Mouse (Mus musculus) kidney, postnatal 0 days (tissue): ENCODE measurements around the gene Hoxc10. TPM values are rescaled to one million over a fixed set of nuclear protein-coding genes. Genes with fewer than 3 reads are reported as not detected.

Source experiments
- ATAC-seq: fragments of 200-750 bp; cut with Nextera tagmentation; replicated peaks from 2 replicates; pipeline ENCODE4 v1.8.0; 2017; ENCODE audit warnings: low read depth, moderate number of reproducible peaks, moderate TSS enrichment, moderate library complexity; ENCODE audit not compliant: low FRiP score
- DNase-seq: peaks from one replicate; pipeline ENCODE4 v3.0.0-alpha.2; 2016; ENCODE audit warnings: low spot score
- H3K27ac ChIP-seq: fragments of 300-500 bp; sonication (generic); 2 replicates; pipeline ENCODE4 v1.5.1; 2014; ENCODE audit warnings: mild to moderate bottlenecking
- H3K27me3 ChIP-seq: fragments of 300-500 bp; sonication (generic); 2 replicates; pipeline ENCODE4 v1.6.1; 2014; ENCODE audit warnings: low read length, mixed read lengths; ENCODE audit not compliant: insufficient read depth
- H3K36me3 ChIP-seq: fragments of 300-500 bp; sonication (generic); 2 replicates; pipeline ENCODE4 v1.6.1; 2014; ENCODE audit warnings: low read length, mixed read lengths; ENCODE audit not compliant: insufficient read depth
- H3K4me1 ChIP-seq: fragments of 300-500 bp; sonication (generic); replicated peaks from 2 replicates; pipeline ENCODE4 v1.6.1; 2014; ENCODE audit warnings: antibody characterized with exemption, low read length, mixed read lengths; ENCODE audit not compliant: insufficient read depth
- H3K4me2 ChIP-seq: fragments of 300-500 bp; sonication (generic); 2 replicates; pipeline ENCODE4 v1.6.1; 2014; ENCODE audit warnings: mild to moderate bottlenecking, low read length, moderate library complexity, mixed read lengths
- H3K4me3 ChIP-seq: fragments of 300-500 bp; sonication (generic); replicated peaks from 2 replicates; pipeline ENCODE4 v1.5.1; 2014; ENCODE audit warnings: low read depth, low read length
- H3K9ac ChIP-seq: fragments of 300-500 bp; sonication (generic); 2 replicates; pipeline ENCODE4 v1.6.1; 2014; ENCODE audit warnings: low read depth, low read length
- H3K9me3 ChIP-seq: fragments of 300-500 bp; sonication (generic); replicated peaks from 2 replicates; pipeline ENCODE4 v1.6.1; 2016; ENCODE audit warnings: low read length, inconsistent platforms, mixed read lengths
- CTCF ChIP-seq: IDR thresholded peaks from 2 replicates; pipeline ENCODE4 v1.5.1; 2016; ENCODE audit warnings: antibody characterized with exemption, low read depth, mild to moderate bottlenecking, moderate library complexity
- WGBS: fragments of 180-500 bp; shearing (Covaris S2); extraction: QIAGEN DNeasy Blood & Tissue Kit; methylation state at CpG from one replicate; pipeline ENCODE4 v1.1.7; 2014; 5-methylcytosine and 5-hydroxymethylcytosine counted together
- polyA plus RNA-seq: library from polyadenylated mRNA; unstranded; fragments of >200 nt; fragmentation: Nextera tagmentation; extraction: Ambion mirVana; gene quantifications from 2 replicates; pipeline ENCODE4 v1.2.1, GENCODE M21; 2015

Hoxc10 gene
- polyA plus RNA-seq, 1 experiment from 2014 or later: 30.6 TPM

DNA sequence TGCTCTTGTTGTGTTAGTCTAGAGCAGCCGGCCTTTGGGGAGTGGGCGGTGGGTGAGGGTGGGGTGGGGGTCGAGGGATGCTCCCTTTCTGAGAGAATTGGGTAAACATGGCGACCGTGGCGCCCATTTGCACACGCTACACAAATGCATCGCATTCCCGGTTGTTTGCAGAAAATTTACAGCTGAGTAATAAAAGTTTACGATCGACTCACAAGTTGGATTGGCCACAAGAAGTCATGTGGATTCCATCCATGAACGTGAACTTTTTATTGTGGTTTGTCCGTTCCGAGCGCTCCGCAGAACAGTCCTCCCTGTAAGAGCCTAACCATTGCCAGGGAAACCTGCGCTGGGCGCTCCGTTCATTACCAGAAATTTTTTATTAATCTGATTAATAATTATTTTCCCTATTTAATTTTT is 31.4 kb downstream of the Hoxc10 start, which contains the start of gene Hoxc6:
Hoxc6 (plus strand) TSS at position 319 of the 417 bp plus-strand sequence.
- TF ChIP-seq CTCF: no peak
- Histone ChIP-seq H3K36me3 (no peaks in the 10 kb centered on the region), H3K27ac (peak within 1 kb of the TSS; percentile 92), H3K4me2 (peak within 1 kb of the TSS; percentile 80), H3K9me3 (no peaks in the 10 kb centered on the region), H3K27me3 (0 out of 2 replicates have a peak, but pooled peaks cover 8% of the 10 kb centered on the region), H3K4me1 (peaks cover 26% of the 10 kb centered on the region; the same call in 1 of the 2 replicates), H3K4me3 (peak within 1 kb of the TSS; percentile 45), H3K9ac (peak within 1 kb of the TSS; percentile 83)
- 1% methylated on average over 19 of the region's 19 CpGs for WGBS
- peak; percentile 97 for DNase-seq
- ATAC-seq: peak; percentile 22

DNA sequence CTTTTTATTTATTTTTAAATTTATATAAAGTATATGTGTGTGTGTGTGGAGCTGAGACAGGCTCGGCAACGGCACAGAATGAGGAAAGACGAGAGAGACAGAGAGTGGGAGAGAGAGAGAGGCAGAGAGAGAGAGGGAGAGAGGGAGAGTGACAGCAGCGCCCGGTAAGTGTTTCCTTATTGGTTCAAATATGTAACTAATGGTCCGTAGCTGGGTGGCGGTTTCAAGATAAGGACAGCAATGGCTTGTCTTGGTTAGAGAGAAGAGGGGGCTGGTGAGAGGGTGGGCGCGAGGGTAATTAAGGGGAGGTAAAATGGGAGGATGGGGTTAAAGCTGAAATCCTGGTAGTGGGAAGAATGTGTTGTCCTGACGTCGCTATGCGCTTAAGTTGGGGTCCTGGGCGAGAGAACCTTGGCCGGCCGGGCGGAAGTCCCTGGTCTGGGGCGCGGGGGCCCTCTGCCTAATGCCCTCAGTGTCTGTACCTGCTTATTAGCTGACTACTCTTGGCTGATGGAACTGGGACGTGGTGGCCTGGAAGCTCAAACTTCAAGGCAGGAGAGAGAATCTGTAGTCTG is 32.1 kb downstream of the Hoxc10 start:
- Histone ChIP-seq H3K9me3 (no peaks in the 10 kb centered on the region), H3K4me1 (peaks cover 30% of the 10 kb centered on the region; the same call in 1 of the 2 replicates), H3K4me2 (peak overlapping the region; percentile 80), H3K27me3 (0 out of 2 replicates have a peak, but pooled peaks cover 8% of the 10 kb centered on the region), H3K36me3 (no peaks in the 10 kb centered on the region), H3K9ac (peak overlapping the region; percentile 83), H3K27ac (peak overlapping the region; percentile 92), H3K4me3 (peak overlapping the region; percentile 45)
- no peak for TF ChIP-seq CTCF
- ATAC-seq: peak; percentile 45
- WGBS: under 1% methylated on average over 19 of the region's 19 CpGs
- peak; percentile 81 for DNase-seq

DNA sequence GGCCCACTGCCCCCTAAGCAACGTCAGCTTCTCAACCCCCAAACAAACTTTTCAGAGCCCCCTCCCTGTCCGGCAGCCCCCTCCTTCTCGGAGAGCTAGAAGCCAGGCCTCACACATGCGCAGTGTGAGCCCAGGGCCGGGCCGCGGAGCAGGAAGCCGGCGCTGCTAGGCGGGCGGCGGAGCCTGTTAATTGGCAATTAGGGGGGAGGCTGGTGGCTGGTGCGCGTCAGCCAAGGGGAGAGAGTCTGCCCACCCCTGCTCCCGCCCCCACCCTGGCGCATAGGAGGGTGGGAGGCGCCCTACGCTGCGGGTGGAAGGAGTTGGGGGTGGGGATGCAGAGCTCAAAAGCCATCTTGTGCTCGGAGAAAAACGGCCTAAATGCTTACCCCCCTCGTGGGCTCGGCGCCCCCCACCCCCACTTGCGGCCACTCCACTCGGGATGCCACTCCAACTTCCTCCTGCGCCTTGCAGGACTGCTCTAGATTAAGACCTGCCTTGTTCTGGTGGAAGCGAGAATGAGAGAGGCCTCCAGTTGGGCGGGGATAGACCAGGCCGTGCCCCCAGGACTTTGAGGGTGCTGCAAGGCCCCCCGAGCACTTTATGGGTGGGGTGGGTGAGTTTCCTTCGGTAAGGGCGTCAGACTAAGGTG is 32.7 kb downstream of the Hoxc10 start:
- peak; percentile 96 for DNase-seq
- H3K4me2 ChIP-seq: peak overlapping the region; percentile 80
- no peak for TF ChIP-seq CTCF
- peaks cover 30% of the 10 kb centered on the region for H3K4me1 ChIP-seq
- peak overlapping the region; percentile 45 for H3K4me3 ChIP-seq
- peak overlapping the region; percentile 83 for H3K9ac ChIP-seq
- no peaks in the 10 kb centered on the region for H3K36me3 ChIP-seq
- peak; percentile 81 for ATAC-seq
- H3K27ac ChIP-seq: peak overlapping the region; percentile 92
- WGBS: under 1% methylated on average over 33 of the region's 33 CpGs
- H3K27me3 ChIP-seq: 0 out of 2 replicates have a peak, but pooled peaks cover 8% of the 10 kb centered on the region
- H3K9me3 ChIP-seq: no peaks in the 10 kb centered on the region

DNA sequence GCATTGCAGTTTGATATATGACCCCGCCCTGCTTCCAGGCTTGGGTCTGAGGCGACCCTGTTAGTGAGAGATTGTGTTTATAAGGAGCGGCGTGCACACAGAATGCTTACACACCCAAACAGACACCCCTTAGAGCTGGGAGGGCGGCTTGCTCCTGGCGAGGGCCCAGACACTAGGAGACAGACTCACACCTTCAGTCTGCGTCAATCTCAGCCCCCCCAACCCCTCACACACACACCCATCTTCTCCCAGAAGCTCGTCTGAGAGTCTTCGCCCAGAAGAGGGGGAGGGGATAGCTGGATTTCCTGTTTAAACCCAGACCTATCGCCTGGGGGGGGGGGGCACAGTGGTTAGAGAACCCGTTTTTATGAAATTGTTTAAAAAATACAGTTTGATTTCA is 33.4 kb downstream of the Hoxc10 start:
- H3K9ac ChIP-seq: peak overlapping the region; percentile 83
- TF ChIP-seq CTCF: no peak
- ATAC-seq (no peak), DNase-seq (no peak)
- H3K4me2 ChIP-seq: peak overlapping the region; percentile 80
- 0 out of 2 replicates have a peak, but pooled peaks cover 8% of the 10 kb centered on the region for H3K27me3 ChIP-seq
- peaks cover 25% of the 10 kb centered on the region for H3K4me1 ChIP-seq
- peak overlapping the region; percentile 45 for H3K4me3 ChIP-seq
- WGBS: 5% methylated on average over 10 of the region's 11 CpGs
- H3K9me3 ChIP-seq: no peaks in the 10 kb centered on the region
- peak overlapping the region; percentile 92 for H3K27ac ChIP-seq
- no peaks in the 10 kb centered on the region for H3K36me3 ChIP-seq

DNA sequence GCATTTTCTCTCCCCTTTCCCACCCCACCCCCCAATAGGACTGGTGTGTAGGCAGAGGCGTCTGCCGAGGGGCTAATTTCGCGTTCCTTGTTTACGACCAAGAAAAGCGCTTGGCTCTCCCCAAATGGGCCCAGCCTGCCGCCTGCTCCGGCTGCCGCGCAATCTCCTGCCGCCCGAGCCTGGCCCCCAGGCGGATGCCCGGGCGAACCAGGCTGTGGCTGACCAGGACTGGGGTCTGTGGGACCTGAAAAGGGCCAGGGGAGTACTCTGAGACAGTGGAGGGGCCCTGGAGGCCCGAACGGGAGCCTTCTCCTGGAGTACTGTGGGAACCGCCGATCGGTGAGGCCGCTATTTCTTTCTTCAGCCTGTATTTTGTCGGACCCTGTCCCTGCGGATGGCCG is 33.9 kb downstream of the Hoxc10 start:
- no peak for ATAC-seq
- Histone ChIP-seq H3K4me1 (peaks cover 24% of the 10 kb centered on the region), H3K27ac (peak overlapping the region; percentile 92), H3K27me3 (0 out of 2 replicates have a peak, but pooled peaks cover 8% of the 10 kb centered on the region), H3K9ac (peak overlapping the region; percentile 83), H3K36me3 (no peaks in the 10 kb centered on the region), H3K4me2 (peak overlapping the region; percentile 80), H3K4me3 (peak overlapping the region; percentile 45), H3K9me3 (no peaks in the 10 kb centered on the region)
- no peak for TF ChIP-seq CTCF
- WGBS: 4% methylated on average over 24 of the region's 24 CpGs
- no peak for DNase-seq

DNA sequence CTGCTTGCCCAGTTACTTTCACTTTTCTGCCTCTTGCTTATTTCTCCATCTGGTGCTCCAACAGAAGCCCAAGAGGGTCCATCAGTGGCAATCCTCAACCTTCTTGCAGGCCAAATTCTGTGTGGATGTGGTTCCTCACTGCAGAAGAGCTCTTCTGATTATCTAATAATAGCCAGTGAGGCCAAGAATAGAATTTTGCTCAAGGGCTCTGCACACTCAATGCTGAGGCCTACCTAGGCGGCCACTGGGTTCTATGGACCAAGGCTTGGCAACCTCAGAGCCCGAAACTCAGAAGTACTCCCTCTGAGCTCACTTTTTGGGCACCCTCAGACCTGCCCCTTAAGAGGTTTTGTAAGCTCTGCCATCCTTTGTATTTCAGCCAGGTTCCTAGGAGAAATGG is 34.8 kb downstream of the Hoxc10 start:
- Histone ChIP-seq H3K27me3 (0 out of 2 replicates have a peak, but pooled peaks cover 8% of the 10 kb centered on the region), H3K4me1 (peaks cover 24% of the 10 kb centered on the region), H3K9ac (peak overlapping the region; percentile 83), H3K27ac (peak overlapping the region; percentile 92), H3K4me3 (peak overlapping the region; percentile 45), H3K9me3 (no peaks in the 10 kb centered on the region), H3K4me2 (peak overlapping the region; percentile 80), H3K36me3 (no peaks in the 10 kb centered on the region)
- ATAC-seq: no peak
- DNase-seq: no peak
- TF ChIP-seq CTCF: no peak
- 56% methylated on average over 2 of the region's 2 CpGs for WGBS
